Mouse (Mus musculus) forebrain, embryonic 12.5 days (tissue): ENCODE data around the gene Tubb2b. TPM values are rescaled to one million over a fixed set of nuclear protein-coding genes. Genes with fewer than 3 reads are reported as not detected.

Experiments used
- ATAC-seq: fragments of 200-750 bp; cut with Nextera tagmentation; 2 replicates; pipeline ENCODE4 v1.8.0; 2017; ENCODE audit warnings: moderate TSS enrichment; ENCODE audit not compliant: low FRiP score
- H3K27ac ChIP-seq: fragments of 300-500 bp; sonication (generic); 2 replicates; pipeline ENCODE4 v1.5.1; 2016; ENCODE audit warnings: mild to moderate bottlenecking
- H3K27me3 ChIP-seq: fragments of 300-500 bp; sonication (generic); 2 replicates; pipeline ENCODE4 v1.6.1; 2016; ENCODE audit warnings: mild to moderate bottlenecking
- H3K36me3 ChIP-seq: fragments of 300-500 bp; sonication (generic); replicated peaks from 2 replicates; pipeline ENCODE4 v1.6.1; 2016; ENCODE audit warnings: mild to moderate bottlenecking
- H3K4me1 ChIP-seq: fragments of 300-500 bp; sonication (generic); 2 replicates; pipeline ENCODE4 v1.6.1; 2016
- H3K4me2 ChIP-seq: fragments of 300-500 bp; sonication (generic); 2 replicates; pipeline ENCODE4 v1.6.1; 2016; ENCODE audit warnings: mild to moderate bottlenecking, moderate library complexity
- H3K4me3 ChIP-seq: fragments of 300-500 bp; sonication (generic); replicated peaks from 2 replicates; pipeline ENCODE4 v1.5.1; 2016; ENCODE audit warnings: mild to moderate bottlenecking
- H3K9ac ChIP-seq: fragments of 300-500 bp; sonication (generic); 2 replicates; pipeline ENCODE4 v1.6.1; 2016; ENCODE audit warnings: mild to moderate bottlenecking
- H3K9me3 ChIP-seq: fragments of 300-500 bp; sonication (generic); 2 replicates; pipeline ENCODE4 v1.6.1; 2016
- WGBS: fragments of 180-500 bp; shearing (Covaris S2); methylation state at CpG from one replicate; pipeline ENCODE4 v1.1.7; 2016; 5-methylcytosine and 5-hydroxymethylcytosine counted together
- polyA plus RNA-seq: library from polyadenylated mRNA; unstranded; fragments of >200 nt; fragmentation: Nextera tagmentation; extraction: Ambion mirVana; gene quantifications from 2 replicates; pipeline ENCODE4 v1.2.1, GENCODE M21; 2016

Gene Tubb2b
- 311 and 346 TPM in 2 replicates for polyA plus RNA-seq

GRCm38 (mm10) chr13:34130226-34130731 is at the start of gene Tubb2b:
Gene Tubb2b (minus strand): TSS chr13:34130466.
- peaks cover 51% of the 10 kb centered on the region for H3K4me1 ChIP-seq
- WGBS: under 1% methylated on average over 26 of the region's 26 CpGs
- H3K27ac ChIP-seq: peak within 1 kb of the TSS; percentile 100
- peak within 1 kb of the TSS; percentile 88 for H3K4me3 ChIP-seq
- H3K27me3 ChIP-seq: no peaks in the 10 kb centered on the region
- peak within 1 kb of the TSS; percentile 97 for H3K9ac ChIP-seq
- peak; percentile 92 for ATAC-seq
- H3K9me3 ChIP-seq: no peaks in the 10 kb centered on the region
- H3K36me3 ChIP-seq: peaks cover 25% of the 10 kb centered on the region
- peak within 1 kb of the TSS; percentile 85 for H3K4me2 ChIP-seq

DNA sequence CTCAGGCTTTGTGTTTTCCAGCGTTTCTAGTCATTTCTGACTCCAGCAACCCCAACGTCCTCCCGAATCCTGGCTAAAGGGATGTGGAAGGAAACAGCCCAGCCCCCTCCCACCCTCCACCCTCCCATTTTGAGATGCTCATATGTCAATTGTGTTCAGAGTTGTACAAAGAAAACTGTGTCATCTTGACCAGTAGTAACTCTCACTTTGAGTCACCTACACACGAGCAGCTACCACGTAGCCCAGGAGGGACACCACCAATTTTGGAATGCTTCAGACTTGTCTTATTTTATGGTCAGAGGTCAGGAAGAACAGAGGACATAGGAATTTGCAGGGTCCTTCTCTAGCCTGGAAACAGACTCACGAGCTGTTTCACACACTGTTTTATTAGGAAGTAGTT is 43.8 kb upstream of the Tubb2b start:
- Histone ChIP-seq H3K36me3 (peaks cover 11% of the 10 kb centered on the region), H3K4me3 (no peak overlapping the region), H3K4me2 (no peak overlapping the region), H3K4me1 (no peaks in the 10 kb centered on the region), H3K27me3 (no peaks in the 10 kb centered on the region), H3K27ac (no peak overlapping the region), H3K9me3 (no peaks in the 10 kb centered on the region), H3K9ac (no peak overlapping the region)
- 91% methylated on average over 6 of the region's 6 CpGs for WGBS
- ATAC-seq: no peak

GRCm38 (mm10) chr13:34163304-34163975 is 33.2 kb upstream of the Tubb2b start:
- peak overlapping the region; percentile 75 for H3K4me3 ChIP-seq
- peak; percentile 8 for ATAC-seq

DNA sequence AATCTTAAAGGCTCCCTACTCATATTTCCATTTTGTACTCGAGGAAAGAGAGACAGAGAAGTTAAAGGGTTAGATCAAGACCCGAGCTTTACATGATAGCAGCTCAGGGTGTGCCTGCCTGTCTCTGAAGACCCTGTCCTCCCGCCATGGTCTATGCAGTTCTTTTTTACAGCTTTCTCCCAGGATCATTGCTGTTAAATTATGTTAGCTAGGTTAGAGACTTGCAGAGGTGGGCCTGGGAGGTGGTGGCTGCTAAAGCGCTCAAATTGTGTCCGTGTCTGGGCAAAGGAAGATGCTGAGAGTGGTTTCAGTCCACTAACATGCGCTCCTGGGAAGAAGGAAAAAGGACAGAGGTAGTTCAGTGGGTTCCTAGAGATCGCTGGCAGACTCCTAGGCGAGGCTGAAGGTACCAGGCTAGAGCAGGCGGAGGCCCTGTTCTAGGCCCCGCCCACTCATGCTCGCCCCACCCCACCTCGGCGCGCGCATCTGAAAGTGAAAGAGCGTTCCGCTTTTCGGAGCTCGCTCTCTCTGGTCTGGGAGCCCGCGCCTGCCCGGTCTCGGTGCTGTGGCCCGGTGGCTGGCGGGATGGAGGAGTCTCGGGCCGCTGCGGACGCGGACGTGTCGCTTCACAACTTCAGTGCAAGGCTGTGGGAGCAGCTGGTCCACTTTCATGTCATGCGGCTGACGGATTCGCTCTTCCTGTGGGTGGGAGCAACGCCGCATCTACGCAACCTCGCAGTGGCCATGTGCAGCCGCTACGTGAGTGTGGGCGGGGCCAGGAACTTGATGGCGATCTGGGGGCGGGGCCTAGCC is 32.4 kb upstream of the Tubb2b start, which contains the start of gene Psmg4:
Gene Psmg4, plus strand, starts transcription at position 474 of the 813 bp plus-strand sequence.
- peaks cover 21% of the 10 kb centered on the region for H3K4me1 ChIP-seq
- H3K36me3 ChIP-seq: peaks cover 14% of the 10 kb centered on the region
- H3K4me3 ChIP-seq: peak within 1 kb of the TSS; percentile 75
- H3K9ac ChIP-seq: peak within 1 kb of the TSS; percentile 69
- H3K27me3 ChIP-seq: no peaks in the 10 kb centered on the region
- H3K9me3 ChIP-seq: no peaks in the 10 kb centered on the region
- H3K4me2 ChIP-seq: peak within 1 kb of the TSS; percentile 63
- ATAC-seq: peak; percentile 95
- 3% methylated on average over 44 of the region's 44 CpGs for WGBS
- peak within 1 kb of the TSS; percentile 88 for H3K27ac ChIP-seq

More at GRCm38 (mm10) chr13:34163304-34163975, 33.2 kb upstream of the Tubb2b start:
- Histone ChIP-seq H3K27me3 (no peaks in the 10 kb centered on the region), H3K9me3 (no peaks in the 10 kb centered on the region), H3K9ac (peak overlapping the region; percentile 69), H3K4me1 (peaks cover 21% of the 10 kb centered on the region), H3K4me2 (peak overlapping the region; percentile 63), H3K36me3 (peaks cover 14% of the 10 kb centered on the region), H3K27ac (peak overlapping the region; percentile 88)
- WGBS: 50% methylated on average over 12 of the region's 12 CpGs

- Histone ChIP-seq H3K27ac (no peak overlapping the region), H3K4me3 (no peak overlapping the region), H3K4me1 (peaks cover 32% of the 10 kb centered on the region), H3K27me3 (no peaks in the 10 kb centered on the region), H3K36me3 (peaks cover 3% of the 10 kb centered on the region; the same call in 1 of the 2 replicates), H3K9ac (no peak overlapping the region), H3K9me3 (no peaks in the 10 kb centered on the region), H3K4me2 (no peak overlapping the region)
- no peak for ATAC-seq
- WGBS: 82% methylated on average over 1 of the region's 1 CpGs
Measured at GRCm38 (mm10) chr13:34159926-34160325, 29.7 kb upstream of the Tubb2b start.

- Histone ChIP-seq H3K4me3 (no peak overlapping the region), H3K9ac (no peak overlapping the region), H3K36me3 (no peaks in the 10 kb centered on the region), H3K4me1 (peaks cover 36% of the 10 kb centered on the region), H3K27me3 (no peaks in the 10 kb centered on the region), H3K27ac (no peak overlapping the region), H3K9me3 (no peaks in the 10 kb centered on the region), H3K4me2 (no peak overlapping the region)
- ATAC-seq: no peak
- 90% methylated on average over 3 of the region's 3 CpGs for WGBS
Measured at GRCm38 (mm10) chr13:34157596-34158157, 27.4 kb upstream of the Tubb2b start.

GRCm38 (mm10) chr13:34156840-34157185 is 26.5 kb upstream of the Tubb2b start:
- H3K27ac ChIP-seq: peak overlapping the region; percentile 56
- H3K4me2 ChIP-seq: no peak overlapping the region
- peaks cover 28% of the 10 kb centered on the region for H3K4me1 ChIP-seq
- no peak for ATAC-seq
- no peaks in the 10 kb centered on the region for H3K36me3 ChIP-seq
- H3K27me3 ChIP-seq: no peaks in the 10 kb centered on the region
- no peak overlapping the region for H3K4me3 ChIP-seq
- H3K9ac ChIP-seq: no peak overlapping the region
- WGBS: 85% methylated on average over 2 of the region's 2 CpGs
- H3K9me3 ChIP-seq: no peaks in the 10 kb centered on the region

DNA sequence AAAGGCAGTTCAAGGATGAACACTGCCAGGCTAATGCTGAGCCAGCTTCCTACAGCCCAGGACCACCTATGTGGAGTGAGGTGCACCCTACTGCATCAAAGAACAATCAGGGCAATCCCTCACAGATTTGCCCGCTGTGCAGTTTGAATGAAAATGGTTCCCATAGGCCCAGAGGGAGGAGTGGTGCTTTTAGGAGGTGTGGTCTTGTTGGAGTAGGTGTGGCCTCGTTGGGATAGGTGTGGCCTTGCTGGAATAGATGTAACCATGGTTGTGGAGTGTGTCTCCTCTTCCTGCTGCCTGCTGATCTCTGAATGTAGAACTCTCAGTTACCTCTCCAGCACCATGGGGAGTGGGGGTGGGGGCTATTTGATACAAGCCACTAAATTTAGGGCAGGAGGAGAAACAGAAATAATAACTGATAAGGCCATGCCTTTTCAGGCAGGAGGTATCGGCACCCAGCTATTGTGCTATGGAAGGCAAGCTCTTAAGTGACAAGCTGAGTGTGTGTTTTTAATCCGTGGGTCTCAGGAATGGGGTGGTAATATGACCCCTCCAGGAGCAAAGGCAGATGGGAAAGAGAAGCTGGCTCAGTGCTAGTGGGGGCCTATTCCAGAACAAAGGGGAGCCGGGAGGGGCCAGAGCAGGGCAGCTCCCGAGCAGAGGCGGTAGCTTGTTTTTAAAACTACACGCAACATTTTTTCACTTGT is 26.0 kb upstream of the Tubb2b start:
- no peaks in the 10 kb centered on the region for H3K27me3 ChIP-seq
- 58% methylated on average over 8 of the region's 8 CpGs for WGBS
- no peak overlapping the region for H3K9ac ChIP-seq
- H3K4me3 ChIP-seq: no peak overlapping the region
- H3K36me3 ChIP-seq: no peaks in the 10 kb centered on the region
- peak overlapping the region; percentile 56 for H3K27ac ChIP-seq
- no peak for ATAC-seq
- peaks cover 27% of the 10 kb centered on the region for H3K4me1 ChIP-seq
- no peaks in the 10 kb centered on the region for H3K9me3 ChIP-seq
- H3K4me2 ChIP-seq: no peak overlapping the region

GRCm38 (mm10) chr13:34154931-34155272 is 24.6 kb upstream of the Tubb2b start:
- 31% methylated on average over 3 of the region's 3 CpGs for WGBS
- Histone ChIP-seq H3K9me3 (no peaks in the 10 kb centered on the region), H3K4me2 (peak overlapping the region; percentile 25), H3K27me3 (no peaks in the 10 kb centered on the region), H3K27ac (peak overlapping the region; percentile 76; the same call in 1 of the 2 replicates), H3K36me3 (no peaks in the 10 kb centered on the region), H3K9ac (no peak overlapping the region), H3K4me1 (peaks cover 37% of the 10 kb centered on the region), H3K4me3 (no peak overlapping the region)
- ATAC-seq: no peak

DNA sequence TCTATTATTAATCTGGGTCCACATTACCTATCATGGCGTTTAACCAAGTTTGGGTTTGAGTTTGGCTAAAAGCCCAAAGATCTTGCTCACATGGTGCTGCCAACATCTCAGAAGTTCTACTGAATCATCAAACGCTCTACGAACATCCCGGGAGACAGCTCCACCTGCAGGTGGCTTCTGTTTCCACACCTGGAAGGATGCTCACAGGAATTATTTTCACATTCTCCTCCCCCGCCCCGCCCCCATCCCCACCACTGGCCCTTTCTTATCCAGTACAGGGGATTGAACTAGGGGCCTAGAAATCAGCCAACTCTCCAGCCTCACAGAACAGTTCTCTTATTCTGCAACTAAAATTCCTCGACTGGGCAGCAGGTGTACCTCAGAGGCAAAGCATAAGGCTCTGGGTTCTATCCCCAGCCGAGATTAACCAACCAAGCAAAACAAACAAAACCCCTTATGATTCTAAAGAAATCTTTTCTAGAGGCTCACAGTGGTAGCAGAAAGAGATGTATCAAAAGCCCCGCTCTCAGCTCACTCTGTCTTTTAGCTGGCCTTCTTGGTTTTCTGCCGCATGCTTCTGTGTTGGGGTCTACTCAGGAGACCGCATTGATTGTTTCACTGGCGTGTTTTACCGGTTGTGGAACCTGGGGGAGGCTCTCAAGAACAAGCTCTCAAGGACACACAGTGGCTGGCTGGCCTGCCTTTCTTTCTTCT is 24.1 kb upstream of the Tubb2b start:
- Histone ChIP-seq H3K9me3 (no peaks in the 10 kb centered on the region), H3K27ac (peak overlapping the region; percentile 76), H3K4me1 (peaks cover 42% of the 10 kb centered on the region), H3K27me3 (no peaks in the 10 kb centered on the region), H3K4me2 (peak overlapping the region; percentile 25), H3K4me3 (0 out of 2 replicates have a peak overlapping the region, but pooled peaks have one; percentile 3), H3K9ac (no peak overlapping the region), H3K36me3 (no peaks in the 10 kb centered on the region)
- peak; percentile 47 for ATAC-seq
- WGBS: 45% methylated on average over 13 of the region's 13 CpGs

- Histone ChIP-seq H3K9me3 (no peaks in the 10 kb centered on the region), H3K36me3 (no peaks in the 10 kb centered on the region), H3K4me2 (no peak overlapping the region), H3K27ac (peak overlapping the region; percentile 76; the same call in 1 of the 2 replicates), H3K9ac (no peak overlapping the region), H3K27me3 (no peaks in the 10 kb centered on the region), H3K4me1 (peaks cover 45% of the 10 kb centered on the region), H3K4me3 (no peak overlapping the region)
- ATAC-seq: no peak
- 88% methylated on average over 4 of the region's 5 CpGs for WGBS
Measured at GRCm38 (mm10) chr13:34153254-34154011, 23.2 kb upstream of the Tubb2b start.
